Mouse (Mus musculus) heart, adult 2 months (tissue): ENCODE results near the gene Aox4. TPM values are rescaled to one million over a fixed set of nuclear protein-coding genes. Genes with fewer than 3 reads are reported as not detected.
A peak's percentile ranks its signal among the peaks of the same experiment; 100 is the strongest.

ENCODE experiments used
- DNase-seq, 2 experiments: peaks; one replicate each; pipeline ENCODE4 v3.0.0; 2021
- H3K27ac ChIP-seq: fragments of 200-600 bp; 2 replicates; pipeline ENCODE4 v1.8.1; 2022
- H3K27me3 ChIP-seq: fragments of 200-500 bp; 2 replicates; pipeline ENCODE4 v1.6.1; 2012; ENCODE audit warnings: mild to moderate bottlenecking, low read length, inconsistent platforms, mixed read lengths; ENCODE audit not compliant: control insufficient read depth, insufficient read depth
- H3K36me3 ChIP-seq: fragments of 200-500 bp; 2 replicates; pipeline ENCODE4 v1.6.1; 2012; ENCODE audit warnings: low read length, inconsistent platforms; ENCODE audit not compliant: control insufficient read depth, insufficient read depth
- H3K4me1 ChIP-seq: fragments of 200-500 bp; 2 replicates; pipeline ENCODE4 v1.6.1; 2011; ENCODE audit warnings: low read length; ENCODE audit not compliant: control insufficient read depth, insufficient read depth
- H3K4me3 ChIP-seq: fragments of 200-600 bp; 2 replicates; pipeline ENCODE4 v1.8.1; 2022
- H3K79me2 ChIP-seq: fragments of 200-500 bp; replicated peaks from 2 replicates; pipeline ENCODE4 v1.6.1; 2012; ENCODE audit warnings: mild to moderate bottlenecking, inconsistent platforms, low read length, moderate library complexity, mixed read lengths; ENCODE audit not compliant: control insufficient read depth, insufficient read depth
- H3K9ac ChIP-seq: fragments of 200-500 bp; 2 replicates; pipeline ENCODE4 v1.6.1; 2012; ENCODE audit warnings: low read depth, mild to moderate bottlenecking, control low read depth, inconsistent platforms, low read length, mixed read lengths
- CTCF ChIP-seq: fragments of 200-600 bp; IDR thresholded peaks from 2 replicates; pipeline ENCODE4 v1.8.1; 2022; ENCODE audit warnings: antibody characterized with exemption, mild to moderate bottlenecking, moderate library complexity
- EP300 ChIP-seq: fragments of 200-500 bp; IDR thresholded peaks from 2 replicates; pipeline ENCODE4 v1.6.1; 2011; ENCODE audit warnings: low read depth, low read length, control low read depth; ENCODE audit not compliant: insufficient read depth
- POLR2A ChIP-seq: fragments of 200-500 bp; IDR thresholded peaks from 2 replicates; pipeline ENCODE4 v1.6.1; 2011; ENCODE audit warnings: mild to moderate bottlenecking, low read depth, low read length, control low read depth; ENCODE audit not compliant: insufficient read depth
- WGBS: fragments of 180-500 bp; shearing (Covaris S2); methylation state at CpG from one replicate; pipeline ENCODE4 v1.1.7; 2018; 5-methylcytosine and 5-hydroxymethylcytosine counted together
- intact Hi-C: fragments of 180-260 bp; cut with DNase I; formaldehyde crosslinking; loops from one replicate; pipeline ENCODE4 v1.15.1; 2025
- polyA plus RNA-seq: library from polyadenylated mRNA; depleted of rRNA; stranded (reverse); fragments of >200 nt; gene quantifications from 2 replicates; pipeline ENCODE4 v1.2.3, GENCODE M21; 2012
- total RNA-seq, 2 experiments: library from RNA; stranded (reverse); gene quantifications; 2 replicates each; pipeline ENCODE4 v1.2.3; 2021

Gene Aox4
- total and polyA plus RNA-seq, 3 experiments = not detected

GRCm38 (mm10) chr1:58253466-58253865 is 43.3 kb downstream of the Aox4 start:
- Histone ChIP-seq H3K27me3 (no peaks in the 10 kb centered on the region), H3K9ac (no peak overlapping the region), H3K27ac (no peak overlapping the region), H3K4me3 (no peak overlapping the region), H3K4me1 (no peaks in the 10 kb centered on the region), H3K79me2 (no peaks in the 10 kb centered on the region), H3K36me3 (no peaks in the 10 kb centered on the region)
- DNase-seq = no peak
- WGBS = 46% methylated on average over 11 of the region's 11 CpGs
- intact Hi-C loops = no loop called here
- TF ChIP-seq POLR2A = no peak
- TF ChIP-seq EP300 = no peak
- TF ChIP-seq CTCF = no peak

GRCm38 (mm10) chr1:58257195-58257991 is 47.2 kb downstream of the Aox4 start:
- no peak overlapping the region for H3K27ac ChIP-seq
- H3K4me1 ChIP-seq = no peaks in the 10 kb centered on the region
- H3K27me3 ChIP-seq = no peaks in the 10 kb centered on the region
- H3K79me2 ChIP-seq = no peaks in the 10 kb centered on the region
- no peak overlapping the region for H3K9ac ChIP-seq
- TF ChIP-seq POLR2A (no peak), CTCF (no peak), EP300 (no peak)
- intact Hi-C loops = no loop called here
- H3K4me3 ChIP-seq = no peak overlapping the region
- no peak for DNase-seq
- H3K36me3 ChIP-seq = no peaks in the 10 kb centered on the region
- WGBS = 69% methylated on average over 10 of the region's 10 CpGs

GRCm38 (mm10) chr1:58260311-58260710 is 50.1 kb downstream of the Aox4 start:
- H3K27me3 ChIP-seq = no peaks in the 10 kb centered on the region
- no peaks in the 10 kb centered on the region for H3K79me2 ChIP-seq
- H3K4me1 ChIP-seq = no peaks in the 10 kb centered on the region
- H3K36me3 ChIP-seq = no peaks in the 10 kb centered on the region
- H3K27ac ChIP-seq = no peak overlapping the region
- 28% methylated on average over 3 of the region's 3 CpGs for WGBS
- TF ChIP-seq EP300 (no peak), CTCF (no peak), POLR2A (no peak)
- intact Hi-C loops = no loop called here
- no peak overlapping the region for H3K9ac ChIP-seq
- H3K4me3 ChIP-seq = no peak overlapping the region
- DNase-seq = no peak

GRCm38 (mm10) chr1:58268231-58268630 is 58.0 kb downstream of the Aox4 start:
- no peaks in the 10 kb centered on the region for H3K79me2 ChIP-seq
- intact Hi-C loops = no loop called here

DNA sequence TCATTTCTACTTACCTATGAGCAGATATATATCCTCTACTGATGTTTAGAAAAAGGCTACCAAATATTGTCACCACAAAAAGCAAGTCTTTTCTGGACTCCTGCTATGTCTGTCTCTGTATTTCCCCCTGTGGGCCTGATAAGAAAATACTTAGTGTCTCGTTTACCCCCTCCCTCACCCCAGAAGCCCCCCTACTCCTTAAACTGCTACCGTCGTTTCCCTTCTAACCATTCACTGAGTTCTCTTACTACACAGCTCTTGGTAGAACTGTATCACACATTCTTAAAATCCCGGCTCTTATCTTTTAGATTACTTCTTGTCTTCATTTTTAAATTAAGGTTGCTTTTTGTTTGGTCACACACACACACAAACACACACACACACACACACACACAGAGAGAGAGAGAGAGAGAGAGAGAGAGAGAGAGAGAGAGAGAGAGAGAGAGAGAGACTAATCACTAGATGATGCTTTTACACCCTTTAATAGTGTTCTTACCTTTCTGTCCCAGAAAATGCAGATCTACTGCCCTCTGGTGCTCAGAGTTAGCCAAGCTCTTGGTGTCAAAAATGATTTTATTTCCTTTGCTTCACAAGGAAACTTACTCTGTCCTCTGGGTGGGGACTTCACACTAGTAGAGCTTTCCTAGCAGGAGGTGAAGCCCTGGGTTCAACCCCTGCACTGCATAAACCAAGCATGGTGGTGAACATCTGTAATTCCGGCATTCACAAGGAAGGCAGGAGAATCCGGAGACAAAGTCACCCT is 60.8 kb downstream of the Aox4 start:
- H3K9ac ChIP-seq = no peak overlapping the region
- no peak overlapping the region for H3K4me3 ChIP-seq
- no peaks in the 10 kb centered on the region for H3K4me1 ChIP-seq
- no peaks in the 10 kb centered on the region for H3K79me2 ChIP-seq
- WGBS = 40% methylated on average over 6 of the region's 6 CpGs
- no peak overlapping the region for H3K27ac ChIP-seq
- DNase-seq = no peak
- intact Hi-C loops = loop anchor here (1.0 to 2.0 kb wide), 2 partner anchors 115 to 842 kb away; no protein-coding TSS in a partner anchor
- no peaks in the 10 kb centered on the region for H3K27me3 ChIP-seq
- TF ChIP-seq CTCF = peak; percentile 59
- TF ChIP-seq POLR2A = no peak
- TF ChIP-seq EP300 = no peak
- H3K36me3 ChIP-seq = no peaks in the 10 kb centered on the region

More at GRCm38 (mm10) chr1:58268231-58268630, 58.0 kb downstream of the Aox4 start:
- H3K27me3 ChIP-seq = no peaks in the 10 kb centered on the region
- WGBS = 78% methylated on average over 2 of the region's 2 CpGs
- no peak for DNase-seq
- no peaks in the 10 kb centered on the region for H3K36me3 ChIP-seq
- H3K4me1 ChIP-seq = no peaks in the 10 kb centered on the region
- no peak overlapping the region for H3K9ac ChIP-seq
- no peak for TF ChIP-seq EP300
- no peak for TF ChIP-seq CTCF
- no peak for TF ChIP-seq POLR2A
- H3K27ac ChIP-seq = no peak overlapping the region
- H3K4me3 ChIP-seq = no peak overlapping the region

DNA sequence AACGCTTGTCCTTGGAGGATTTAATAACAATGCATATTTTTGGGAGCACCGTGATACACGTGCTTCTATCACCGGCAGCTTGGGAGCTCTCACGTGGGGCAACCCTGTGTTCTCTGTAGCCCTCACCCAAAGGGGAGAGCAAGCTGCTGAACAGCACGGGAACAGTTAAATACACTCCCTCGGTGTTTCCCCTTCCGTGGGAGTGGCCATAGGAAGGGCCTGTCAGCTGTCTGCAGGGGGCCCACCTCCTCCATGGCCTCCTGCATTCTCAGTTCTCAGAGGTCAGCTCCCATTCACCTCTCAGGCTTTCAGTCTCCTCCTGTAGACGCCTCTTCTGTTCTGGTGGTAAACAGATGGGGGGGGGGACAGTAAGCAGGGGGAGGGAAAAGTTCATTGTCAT is 65.7 kb downstream of the Aox4 start:
- intact Hi-C loops = no loop called here
- Histone ChIP-seq H3K4me3 (no peak overlapping the region), H3K27ac (no peak overlapping the region), H3K9ac (no peak overlapping the region), H3K4me1 (no peaks in the 10 kb centered on the region), H3K27me3 (no peaks in the 10 kb centered on the region), H3K79me2 (no peaks in the 10 kb centered on the region), H3K36me3 (no peaks in the 10 kb centered on the region)
- WGBS = 31% methylated on average over 9 of the region's 9 CpGs
- TF ChIP-seq EP300 (no peak), POLR2A (no peak)
- no peak for DNase-seq
